Mouse (Mus musculus) lung, postnatal 0 days (tissue): ENCODE measurements at regions not wholly inside any gene's neighbourhood (a gene's known extent, or its start where the extent isn't known, plus 50 kb on each side); places are given as distances from the start of the nearest gene placed in this dataset.

Source experiments
- CTCF ChIP-seq: IDR thresholded peaks from 2 replicates; pipeline ENCODE4 v1.5.1; 2016; ENCODE audit warnings: antibody characterized with exemption, mild to moderate bottlenecking
- EP300 ChIP-seq: IDR thresholded peaks from 2 replicates; pipeline ENCODE4 v1.6.1; 2016; ENCODE audit warnings: antibody characterized with exemption, mild to moderate bottlenecking, control low read depth

DNA sequence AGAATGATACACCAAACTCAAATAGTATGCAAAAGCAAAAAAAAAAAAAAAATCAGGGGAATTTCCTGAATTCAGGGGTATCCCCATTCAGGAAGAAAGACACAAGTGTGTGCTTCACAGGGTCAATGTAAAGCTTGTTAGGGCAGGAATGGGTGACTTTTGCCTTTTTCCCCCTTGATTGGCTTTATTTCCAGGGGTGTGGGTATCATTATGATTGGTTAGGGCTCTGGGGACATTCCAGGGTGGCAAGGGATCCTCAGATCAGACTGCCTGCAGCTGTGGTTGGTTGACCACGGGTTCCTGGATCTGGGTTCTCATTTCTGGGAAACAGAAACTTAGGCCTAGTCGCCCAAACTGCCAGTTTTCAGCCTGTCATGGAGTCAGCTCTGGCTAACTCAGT, 73.4 kb upstream of the Kdr start:
- no peak for TF ChIP-seq CTCF
- TF ChIP-seq EP300 = no peak
